Mouse (Mus musculus) macrophage (primary cell): ENCODE measurements around the gene Dydc1. TPM values are rescaled to one million over a fixed set of nuclear protein-coding genes. Genes with fewer than 3 reads are reported as not detected.
"Not testable (repeated sequence)": the region's sequence is repeated elsewhere in the genome, so short reads cannot be mapped to it uniquely, and the experiment has no call there.

ENCODE experiments used
- H3K27ac ChIP-seq: fragments of 350-480 bp; formaldehyde crosslinking; 2 replicates; pipeline ENCODE4 v1.9.0; 2021
- H3K36me3 ChIP-seq: fragments of 350-480 bp; formaldehyde crosslinking; 2 replicates; pipeline ENCODE4 v1.9.0; 2021; ENCODE audit errors: inconsistent target
- H3K4me3 ChIP-seq: fragments of 350-480 bp; formaldehyde crosslinking; 2 replicates; pipeline ENCODE4 v1.9.0; 2021; ENCODE audit errors: inconsistent target
- H3K79me2 ChIP-seq: fragments of 350-480 bp; formaldehyde crosslinking; 2 replicates; pipeline ENCODE4 v1.9.0; 2021; ENCODE audit errors: inconsistent target
- WGBS: methylation state at CpG from one replicate; pipeline ENCODE4 v1.1.7; 2026; ENCODE audit warnings: inconsistent platforms; ENCODE audit not compliant: missing documents; 5-methylcytosine and 5-hydroxymethylcytosine counted together
- polyA plus RNA-seq: library from polyadenylated mRNA; stranded (reverse); fragments of 250-400 nt; gene quantifications from 3 replicates; pipeline ENCODE4 v1.2.4, GENCODE M21; 2018; ENCODE audit warnings: inconsistent platforms
- total RNA-seq, 78 experiments: library from RNA; depleted of rRNA; stranded (reverse); fragments of 250-400 nt; gene quantifications; 1 replicate in 9 of 78; 2 replicates in 24 of 78; 3 replicates in 43 of 78; 4 replicates in 2 of 78; pipeline ENCODE4 v1.2.4; 2018; ENCODE audit warnings: inconsistent platforms in 56 of 78

Dydc1 gene
- not detected for total RNA-seq (2018; cell fraction: chromatin; rRNA removed)
- not detected for total RNA-seq (2018; cell fraction: cytosol; rRNA removed)
- not detected for total RNA-seq (2018; cell fraction: nucleus; rRNA removed)
- not detected in 3 replicates for polyA plus RNA-seq

DNA sequence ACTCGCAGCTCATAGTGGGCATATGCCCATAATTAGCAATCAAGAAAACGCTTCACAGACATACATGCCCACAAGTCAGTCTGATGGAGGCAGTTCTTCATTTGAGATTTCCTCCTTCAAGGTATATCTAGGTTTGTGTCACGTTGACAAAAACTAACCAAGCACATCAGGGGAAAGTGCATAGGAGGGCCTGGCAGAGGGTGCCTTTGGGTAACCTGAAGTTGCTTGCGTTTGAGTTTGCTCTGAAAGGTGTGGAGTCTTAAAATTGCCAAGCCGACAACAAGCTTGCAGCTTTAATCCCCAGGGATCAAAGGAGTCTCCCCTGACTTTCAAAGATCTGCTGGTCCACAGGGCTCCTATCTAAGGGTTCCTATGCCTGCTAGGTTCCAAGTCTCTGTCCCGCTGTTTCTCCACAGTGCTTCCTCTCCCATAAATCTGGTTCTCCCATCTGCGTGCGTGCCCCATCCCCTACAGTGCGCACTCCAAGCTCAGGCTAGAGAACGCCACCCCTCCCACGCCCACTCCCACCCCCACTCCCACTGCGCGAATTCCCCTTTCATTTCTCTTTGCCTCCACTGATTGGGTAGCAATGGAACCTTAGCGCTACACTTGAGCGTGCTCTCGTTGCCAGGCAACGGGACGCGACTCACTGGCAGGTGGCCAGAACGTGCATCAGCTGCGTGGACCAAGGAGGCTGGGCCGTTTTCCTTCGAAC, at the start of gene Dydc1:
Dydc1 (plus strand) TSS at position 683 of the 715 bp plus-strand sequence.
- no peak within 1 kb of the TSS for H3K27ac ChIP-seq
- H3K4me3 ChIP-seq: no peak within 1 kb of the TSS
- WGBS: 11% methylated on average over 23 of the region's 23 CpGs
- no peaks in the 10 kb centered on the region for H3K36me3 ChIP-seq
- no peaks in the 10 kb centered on the region for H3K79me2 ChIP-seq

DNA sequence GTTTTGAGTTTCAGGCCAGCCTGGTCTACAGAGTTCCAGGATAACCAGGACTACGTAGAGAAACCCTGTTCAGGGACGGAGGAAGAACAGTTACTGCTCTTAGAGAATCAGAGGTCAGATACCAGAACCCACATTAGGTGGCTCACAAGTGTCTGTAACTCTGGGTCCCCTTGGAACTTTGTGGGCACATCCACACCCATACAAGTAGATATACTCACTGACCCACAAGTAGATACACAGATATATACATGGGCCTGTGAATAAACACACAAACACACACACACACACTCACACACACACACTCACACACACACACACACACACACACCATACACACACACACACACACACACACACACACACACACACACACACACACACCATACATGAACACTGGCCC, 47.6 kb upstream of the Dydc1 start:
- no peaks in the 10 kb centered on the region for H3K36me3 ChIP-seq
- 94% methylated on average over 2 of the region's 2 CpGs for WGBS
- no peak overlapping the region for H3K27ac ChIP-seq
- no peaks in the 10 kb centered on the region for H3K79me2 ChIP-seq
- no peak overlapping the region for H3K4me3 ChIP-seq

DNA sequence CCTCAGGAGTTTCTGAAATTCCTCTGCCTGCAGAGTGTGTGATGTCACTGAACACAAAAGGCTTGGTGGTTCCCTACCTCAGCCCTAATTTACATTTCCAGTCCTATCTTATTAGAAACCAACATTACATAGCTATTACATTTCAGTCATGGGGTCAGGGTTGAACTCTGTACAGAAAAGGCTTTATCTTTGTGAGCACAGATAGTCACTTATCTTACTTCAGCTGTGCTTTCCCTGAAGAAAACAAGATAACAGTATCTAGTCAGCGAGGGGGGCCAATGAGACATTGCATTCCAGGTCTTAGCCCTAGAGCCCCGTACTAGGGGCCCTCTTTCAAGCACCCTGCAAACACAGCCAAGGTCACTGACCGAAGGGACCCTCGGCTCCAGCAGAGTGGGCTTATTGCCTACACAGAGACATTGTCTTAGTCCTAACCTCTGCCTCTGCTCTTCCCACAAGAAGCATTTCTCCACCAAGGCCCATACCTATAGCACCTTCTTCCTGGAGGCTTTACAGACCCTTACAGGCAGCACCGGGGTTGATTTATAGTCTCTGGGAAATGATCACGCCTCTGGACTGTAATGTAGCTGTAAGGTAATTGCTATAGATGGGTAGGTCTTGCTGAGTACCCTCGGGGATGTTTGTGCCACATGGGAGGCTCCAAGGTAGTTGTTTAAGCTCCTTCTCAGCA, 47.0 kb upstream of the Dydc1 start:
- 85% methylated on average over 5 of the region's 7 CpGs for WGBS
- H3K36me3 ChIP-seq: no peaks in the 10 kb centered on the region
- H3K4me3 ChIP-seq: no peak overlapping the region
- no peak overlapping the region for H3K27ac ChIP-seq
- H3K79me2 ChIP-seq: no peaks in the 10 kb centered on the region

DNA sequence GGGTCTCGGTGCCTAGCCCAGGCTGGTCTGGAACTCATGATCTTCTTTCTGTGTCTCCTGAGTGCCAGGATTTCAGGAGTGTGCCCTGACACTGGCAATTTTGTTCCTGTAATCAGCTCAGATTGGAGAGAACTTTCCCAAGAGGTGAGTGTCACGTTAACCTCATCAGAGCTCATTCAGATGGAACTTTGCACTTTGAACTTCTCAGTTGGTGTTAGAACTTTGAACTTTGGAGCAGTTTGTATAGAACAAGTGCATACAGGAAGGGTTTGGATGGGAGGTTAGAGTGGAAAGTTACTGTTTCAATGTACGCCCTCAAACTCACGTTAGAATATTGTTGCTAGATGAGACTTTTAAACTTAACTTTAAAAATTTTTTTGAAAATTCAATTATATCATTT, 43.4 kb upstream of the Dydc1 start:
- no peak overlapping the region for H3K27ac ChIP-seq
- no peaks in the 10 kb centered on the region for H3K79me2 ChIP-seq
- H3K4me3 ChIP-seq: no peak overlapping the region
- no peaks in the 10 kb centered on the region for H3K36me3 ChIP-seq
- 95% methylated on average over 4 of the region's 4 CpGs for WGBS

GRCm38 (mm10) chr14:41030989-41031513, 41.7 kb upstream of the Dydc1 start:
- Histone ChIP-seq H3K27ac (no peak overlapping the region), H3K79me2 (no peaks in the 10 kb centered on the region), H3K36me3 (no peaks in the 10 kb centered on the region), H3K4me3 (no peak overlapping the region)
- 97% methylated on average over 6 of the region's 6 CpGs for WGBS

DNA sequence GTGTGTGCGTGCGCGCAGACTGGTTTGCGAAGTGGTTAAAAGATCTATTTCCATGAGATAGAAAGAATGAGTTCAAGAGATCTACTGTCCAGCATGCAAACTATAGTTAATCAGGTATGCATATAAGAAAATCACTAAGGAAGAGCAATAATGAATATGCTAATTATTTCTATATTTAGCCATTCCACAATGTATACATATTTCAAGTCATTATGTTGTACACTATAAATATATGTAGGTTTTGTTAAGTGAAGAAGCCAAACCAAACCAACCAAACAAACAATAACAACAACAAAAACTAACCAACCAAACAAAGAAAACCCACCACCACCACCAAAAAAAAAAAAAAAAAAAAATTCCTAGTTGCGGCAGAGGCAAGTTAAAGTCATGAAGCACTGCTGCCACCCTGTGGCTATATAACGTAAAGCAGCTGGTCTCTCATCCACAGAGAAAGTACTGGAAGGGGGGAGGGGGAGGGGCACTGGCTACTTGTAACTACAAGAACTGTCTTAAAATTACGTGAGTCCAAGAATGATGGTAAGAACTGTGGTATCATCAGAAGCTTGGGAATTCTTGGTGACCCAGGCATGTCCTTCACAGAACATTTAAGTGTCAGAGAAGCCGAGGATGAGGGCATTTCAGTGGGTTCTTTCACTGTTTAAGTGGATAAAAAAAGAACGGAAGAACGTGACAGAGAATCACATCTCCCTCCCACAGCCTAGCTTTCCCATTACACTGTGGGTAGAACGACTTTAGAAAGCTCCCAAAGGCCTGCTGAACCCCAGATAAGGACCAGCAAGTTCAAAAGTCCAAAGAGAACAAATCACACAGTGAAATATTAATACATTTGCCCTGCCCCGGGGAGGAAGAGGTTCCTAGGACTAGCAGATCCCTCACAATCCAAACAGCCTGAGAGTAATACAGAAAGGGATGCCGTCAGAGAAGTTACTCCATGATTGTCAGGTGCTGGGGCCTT, 39.3 kb upstream of the Dydc1 start:
- no peak overlapping the region for H3K27ac ChIP-seq
- H3K36me3 ChIP-seq: no peaks in the 10 kb centered on the region
- no peaks in the 10 kb centered on the region for H3K79me2 ChIP-seq
- 62% methylated on average over 10 of the region's 13 CpGs for WGBS
- no peak overlapping the region for H3K4me3 ChIP-seq

DNA sequence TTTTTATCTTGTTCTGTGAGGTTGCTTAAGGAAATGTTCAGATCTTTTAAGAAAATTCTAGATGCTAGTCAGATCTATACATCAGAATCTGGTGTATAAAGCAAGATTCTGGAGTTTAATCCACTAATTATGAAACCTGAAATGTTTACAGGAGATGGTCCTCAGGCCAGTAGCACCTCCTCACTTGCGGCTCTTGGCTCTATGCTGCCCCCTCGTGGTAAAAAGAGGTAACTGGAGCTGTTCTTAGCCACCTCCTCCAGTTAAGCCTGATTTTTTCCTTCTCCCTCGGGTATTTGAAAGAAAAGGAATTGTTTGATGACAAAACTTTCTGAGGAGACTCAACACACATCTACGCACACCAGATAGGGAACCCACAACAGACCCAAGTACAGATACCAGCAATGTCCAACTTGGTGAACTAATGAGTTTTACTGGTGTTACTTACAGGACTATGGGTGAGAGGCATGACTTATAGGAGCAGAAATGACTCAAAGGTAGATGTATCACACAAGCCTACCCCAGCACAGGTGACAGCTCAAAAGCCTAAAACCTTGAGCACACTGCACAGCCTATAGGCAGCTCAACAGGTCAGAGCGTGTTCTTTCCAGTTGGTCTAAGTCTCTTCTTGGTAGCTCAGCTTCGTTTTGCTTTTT, 37.4 kb upstream of the Dydc1 start:
- 35% methylated on average over 6 of the region's 6 CpGs for WGBS
- Histone ChIP-seq H3K79me2 (no peaks in the 10 kb centered on the region), H3K36me3 (no peaks in the 10 kb centered on the region), H3K4me3 (no peak overlapping the region), H3K27ac (no peak overlapping the region)

- Histone ChIP-seq H3K27ac (no peak overlapping the region), H3K36me3 (no peaks in the 10 kb centered on the region), H3K79me2 (no peaks in the 10 kb centered on the region), H3K4me3 (no peak overlapping the region)
- 92% methylated on average over 2 of the region's 2 CpGs for WGBS
Observed at GRCm38 (mm10) chr14:41047402-41047801, 25.3 kb upstream of the Dydc1 start.

DNA sequence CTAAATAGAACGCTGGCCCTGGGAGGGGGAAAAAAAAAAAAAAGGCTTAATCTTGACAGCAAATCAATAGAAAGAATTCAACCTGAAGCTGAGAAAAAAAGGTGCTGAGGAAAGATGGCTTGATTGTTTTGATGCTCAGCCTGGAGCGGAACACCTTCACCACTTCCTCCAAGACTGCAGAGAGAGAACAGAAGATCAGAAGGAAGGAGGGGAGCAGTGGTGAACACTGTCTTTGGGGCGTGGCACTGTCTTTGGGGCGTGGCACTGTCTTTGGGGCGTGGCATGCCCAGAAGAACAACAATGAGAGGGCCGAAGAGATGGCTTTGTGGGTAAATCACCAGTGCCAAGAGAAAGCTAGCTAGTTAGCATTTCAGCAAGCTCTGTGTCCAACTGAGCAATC, 22.2 kb upstream of the Dydc1 start:
- no peak overlapping the region for H3K27ac ChIP-seq
- no peaks in the 10 kb centered on the region for H3K79me2 ChIP-seq
- no peak overlapping the region for H3K4me3 ChIP-seq
- 87% methylated on average over 6 of the region's 6 CpGs for WGBS
- no peaks in the 10 kb centered on the region for H3K36me3 ChIP-seq

DNA sequence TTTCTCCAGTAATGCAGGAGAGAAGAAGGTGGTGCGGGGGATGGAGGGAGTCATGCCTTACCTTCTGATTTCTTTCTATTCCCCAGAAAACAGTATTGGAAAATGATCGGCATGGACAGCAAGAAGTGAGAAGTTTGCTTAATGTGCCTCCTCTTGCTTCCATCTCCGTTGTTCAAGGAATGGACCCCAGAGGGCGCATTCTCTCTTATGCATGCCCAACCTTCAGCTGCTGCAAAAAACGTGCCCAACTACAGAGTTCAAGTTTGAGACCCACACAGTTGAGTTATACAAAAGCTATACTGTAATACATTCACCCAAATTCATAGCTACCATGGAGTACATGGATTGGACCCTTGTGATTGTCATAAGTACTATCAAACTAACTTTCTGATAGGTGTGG, 20.2 kb upstream of the Dydc1 start:
- H3K4me3 ChIP-seq: no peak overlapping the region
- no peak overlapping the region for H3K27ac ChIP-seq
- H3K36me3 ChIP-seq: no peaks in the 10 kb centered on the region
- H3K79me2 ChIP-seq: no peaks in the 10 kb centered on the region
- WGBS: 68% methylated on average over 4 of the region's 5 CpGs

DNA sequence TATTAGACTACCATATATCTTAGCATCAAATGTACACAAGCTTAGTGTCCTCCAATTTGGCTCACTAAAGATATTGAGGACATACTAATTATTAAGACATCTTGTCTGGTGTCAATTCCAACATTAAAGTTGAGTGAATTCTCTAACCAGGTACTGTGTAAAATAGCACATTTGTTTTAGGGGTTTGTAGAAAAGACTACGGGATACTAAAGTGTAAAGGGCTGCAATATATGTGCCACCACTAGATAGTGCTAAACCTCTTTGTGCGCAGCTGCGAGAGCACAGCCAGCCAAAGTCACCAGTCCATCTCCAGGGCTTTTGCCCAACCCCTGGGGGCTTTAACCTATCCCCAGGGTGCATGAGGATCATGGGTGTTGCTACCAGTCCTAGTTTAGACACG, 19.5 kb upstream of the Dydc1 start:
- not testable (repeated sequence) for H3K79me2 ChIP-seq, H3K4me3 ChIP-seq, H3K36me3 ChIP-seq, H3K27ac ChIP-seq
- 22% methylated on average over 1 of the region's 4 CpGs for WGBS

DNA sequence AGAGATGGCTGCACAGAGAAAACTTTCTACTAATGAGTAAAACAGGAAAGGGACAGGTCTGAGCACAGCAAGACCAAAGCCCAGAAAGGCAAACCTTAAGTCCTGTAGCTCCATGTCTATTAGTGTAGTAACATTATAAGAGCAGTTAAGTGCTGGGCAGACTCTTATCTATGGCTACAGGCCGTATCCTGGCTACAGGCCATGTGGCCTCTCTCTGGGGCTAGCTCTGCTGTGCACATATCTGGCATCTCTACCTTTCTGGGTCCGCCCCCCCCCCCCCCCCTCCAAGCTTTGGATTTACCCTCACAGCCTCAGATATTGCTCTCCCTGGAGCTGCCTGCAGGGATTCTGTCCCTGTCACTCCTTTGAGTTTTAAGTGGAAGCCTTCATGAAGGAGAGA, 7.5 kb upstream of the Dydc1 start:
- Histone ChIP-seq H3K79me2 (no peaks in the 10 kb centered on the region), H3K27ac (no peak overlapping the region), H3K36me3 (no peaks in the 10 kb centered on the region), H3K4me3 (no peak overlapping the region)
- 40% methylated on average over 1 of the region's 2 CpGs for whole genome bisulfite sequencing

DNA sequence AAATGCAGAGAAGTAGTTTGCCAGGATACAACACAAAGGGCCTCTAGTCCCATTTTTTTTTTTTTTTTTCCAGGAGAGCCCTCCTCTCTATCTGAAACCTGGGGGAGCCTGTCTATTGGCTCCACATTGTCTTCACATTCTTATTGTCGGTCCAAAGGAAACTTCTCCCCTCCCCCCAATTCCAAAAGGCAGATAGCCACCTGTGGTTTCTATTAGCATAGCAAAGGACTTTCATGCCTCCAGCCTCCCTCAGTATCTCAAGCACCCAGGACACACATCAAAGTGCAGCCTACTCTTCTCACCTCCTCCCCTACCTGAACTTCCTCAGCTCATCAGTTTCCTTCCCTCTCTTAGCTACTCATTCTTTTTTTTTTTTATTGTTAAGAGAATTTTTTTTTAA, 6.3 kb upstream of the Dydc1 start:
- Histone ChIP-seq H3K27ac (no peak overlapping the region), H3K36me3 (no peaks in the 10 kb centered on the region), H3K4me3 (no peak overlapping the region), H3K79me2 (no peaks in the 10 kb centered on the region)
- WGBS: 70% methylated on average over 1 of the region's 1 CpGs

- Histone ChIP-seq H3K4me3 (no peak within 1 kb of the TSS), H3K79me2 (no peaks in the 10 kb centered on the region), H3K36me3 (no peaks in the 10 kb centered on the region), H3K27ac (no peak within 1 kb of the TSS)
Observed at GRCm38 (mm10) chr14:41069108-41069507, 3.6 kb upstream of the Dydc1 start, which contains the start of gene Dydc2. TSS of gene Dydc2 (minus strand) at chr14:41069208.
